Mouse (Mus musculus): Measurements from ENCODE around the gene Prss42.

DNA sequence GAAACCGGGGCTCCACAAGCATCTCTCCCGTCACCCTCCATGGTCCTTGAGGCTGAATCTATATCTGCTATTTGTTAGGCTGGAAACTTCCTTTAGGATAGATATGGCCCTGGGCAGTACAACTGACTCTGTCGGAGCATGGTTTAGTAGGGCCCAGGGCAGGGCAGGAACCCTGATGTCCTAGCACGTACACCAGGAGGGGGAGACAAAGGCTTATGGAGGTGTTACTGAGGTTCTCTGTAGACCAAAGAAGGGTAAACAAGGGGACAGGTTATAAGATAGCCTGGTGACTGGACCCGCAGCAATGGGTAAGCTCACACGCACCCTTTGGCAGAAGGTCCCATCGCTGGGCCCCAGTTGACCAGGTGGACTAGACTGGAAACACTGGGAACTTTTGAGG is 19.4 kb upstream of the Prss42 start:
- TF ChIP-seq POLR2A (IDR thresholded peaks at IDR 0.05; ENCODE audit: borderline replicate concordance, extremely low read depth, insufficient read depth, insufficient read length, poor library complexity, severe bottlenecking) (no peak), CTCF (IDR thresholded peaks at IDR 0.05; ENCODE audit: borderline replicate concordance, extremely low read depth, insufficient read depth, insufficient read length) (no peak)
